Mouse (Mus musculus) liver, embryonic 15.5 days (tissue): ENCODE results near the gene Tsx. TPM values are rescaled to one million over a fixed set of nuclear protein-coding genes. Genes with fewer than 3 reads are reported as not detected.

Experiments
- ATAC-seq: fragments of 200-750 bp; cut with Nextera tagmentation; 2 replicates; pipeline ENCODE4 v1.8.0; 2017; ENCODE audit warnings: moderate number of reproducible peaks, mild to moderate bottlenecking, moderate library complexity; ENCODE audit not compliant: insufficient read depth
- H3K27ac ChIP-seq: fragments of 300-500 bp; sonication (generic); replicated peaks from 2 replicates; pipeline ENCODE4 v1.5.1; 2015; ENCODE audit warnings: mild to moderate bottlenecking, inconsistent platforms
- H3K27me3 ChIP-seq: fragments of 300-500 bp; sonication (generic); 2 replicates; pipeline ENCODE4 v1.6.1; 2015; ENCODE audit warnings: mild to moderate bottlenecking, inconsistent platforms
- H3K36me3 ChIP-seq: fragments of 300-500 bp; sonication (generic); replicated peaks from 2 replicates; pipeline ENCODE4 v1.6.1; 2015; ENCODE audit warnings: moderate library complexity, mild to moderate bottlenecking, inconsistent platforms
- H3K4me1 ChIP-seq: fragments of 300-500 bp; sonication (generic); replicated peaks from 2 replicates; pipeline ENCODE4 v1.6.1; 2015; ENCODE audit warnings: inconsistent platforms
- H3K4me2 ChIP-seq: fragments of 300-500 bp; sonication (generic); 2 replicates; pipeline ENCODE4 v1.6.1; 2015; ENCODE audit warnings: moderate library complexity, mild to moderate bottlenecking, inconsistent platforms
- H3K4me3 ChIP-seq: fragments of 300-500 bp; sonication (generic); replicated peaks from 2 replicates; pipeline ENCODE4 v1.5.1; 2015; ENCODE audit warnings: mild to moderate bottlenecking, inconsistent platforms
- H3K9ac ChIP-seq: fragments of 300-500 bp; sonication (generic); 2 replicates; pipeline ENCODE4 v1.6.1; 2015; ENCODE audit warnings: moderate library complexity, mild to moderate bottlenecking, inconsistent platforms
- H3K9me3 ChIP-seq: fragments of 300-500 bp; sonication (generic); replicated peaks from 2 replicates; pipeline ENCODE4 v1.6.1; 2016; ENCODE audit warnings: inconsistent platforms
- WGBS: fragments of 180-500 bp; shearing (Covaris S2); methylation state at CpG from one replicate; pipeline ENCODE4 v1.1.7; 2015; ENCODE audit warnings: mixed read lengths; ENCODE audit not compliant: insufficient replicate concordance; 5-methylcytosine and 5-hydroxymethylcytosine counted together
- polyA plus RNA-seq: library from polyadenylated mRNA; unstranded; fragments of >200 nt; fragmentation: Nextera tagmentation; extraction: Ambion mirVana; gene quantifications from 2 replicates; pipeline ENCODE4 v1.2.1, GENCODE M21; 2015

Tsx gene
- not detected in 2 replicates for polyA plus RNA-seq

DNA sequence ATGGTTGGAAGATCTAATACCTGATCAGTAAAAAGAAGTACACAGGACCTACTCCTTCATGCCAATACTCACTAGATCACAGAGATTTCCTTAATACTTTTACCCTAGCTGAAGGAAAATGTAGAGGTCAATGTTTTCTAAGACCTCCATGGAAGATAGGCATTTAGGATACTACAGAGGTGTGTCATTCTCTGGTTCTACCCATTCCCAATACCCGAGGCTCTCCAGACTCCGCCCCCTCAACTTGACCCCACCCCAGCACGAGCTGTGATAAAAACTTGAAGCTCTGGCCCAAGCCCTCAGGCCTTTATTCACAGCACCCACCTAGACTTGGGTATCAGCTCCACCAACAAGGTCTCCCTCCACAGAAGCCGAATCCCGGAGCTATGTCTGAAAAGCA lies at the start of gene Tsx:
Gene Tsx (plus strand): TSS at position 301 of the 400 bp plus-strand sequence.
- 56% methylated on average over 5 of the region's 5 CpGs for WGBS
- H3K4me3 ChIP-seq: no peak within 1 kb of the TSS
- ATAC-seq: no peak

DNA sequence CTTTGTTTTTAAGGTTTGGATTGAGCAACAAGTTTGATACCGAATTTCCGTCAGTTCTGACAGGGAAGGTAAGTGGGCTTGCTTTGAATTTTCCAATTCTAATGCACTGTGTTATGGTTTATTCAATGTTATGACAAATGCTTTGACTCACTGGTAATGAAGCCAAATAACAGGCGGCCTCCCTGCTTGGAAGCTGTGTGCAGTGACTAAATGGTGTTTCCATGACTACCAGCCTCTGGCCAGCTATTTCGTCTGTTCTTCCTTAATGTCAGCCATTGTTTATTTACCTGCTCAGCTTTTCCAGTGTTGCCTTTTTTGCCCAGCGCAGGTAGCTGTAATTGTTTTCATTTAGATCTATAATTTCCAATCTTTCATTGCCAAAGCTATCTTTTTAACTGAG lies 48.1 kb upstream of the Tsx start:
- Histone ChIP-seq H3K27ac (no peak overlapping the region), H3K4me3 (no peak overlapping the region), H3K4me1 (no peaks in the 10 kb centered on the region), H3K4me2 (no peak overlapping the region), H3K9me3 (no peaks in the 10 kb centered on the region), H3K27me3 (peaks cover 1% of the 10 kb centered on the region; the same call in 1 of the 2 replicates), H3K9ac (no peak overlapping the region), H3K36me3 (no peaks in the 10 kb centered on the region)
- ATAC-seq: no peak
- WGBS: 53% methylated on average over 5 of the region's 5 CpGs

More for the DNA sequence above, at the start of gene Tsx:
- Histone ChIP-seq H3K27me3 (peaks cover 50% of the 10 kb centered on the region), H3K9ac (no peak within 1 kb of the TSS), H3K36me3 (no peaks in the 10 kb centered on the region), H3K4me1 (no peaks in the 10 kb centered on the region), H3K4me2 (no peak within 1 kb of the TSS), H3K9me3 (no peaks in the 10 kb centered on the region), H3K27ac (no peak within 1 kb of the TSS)

DNA sequence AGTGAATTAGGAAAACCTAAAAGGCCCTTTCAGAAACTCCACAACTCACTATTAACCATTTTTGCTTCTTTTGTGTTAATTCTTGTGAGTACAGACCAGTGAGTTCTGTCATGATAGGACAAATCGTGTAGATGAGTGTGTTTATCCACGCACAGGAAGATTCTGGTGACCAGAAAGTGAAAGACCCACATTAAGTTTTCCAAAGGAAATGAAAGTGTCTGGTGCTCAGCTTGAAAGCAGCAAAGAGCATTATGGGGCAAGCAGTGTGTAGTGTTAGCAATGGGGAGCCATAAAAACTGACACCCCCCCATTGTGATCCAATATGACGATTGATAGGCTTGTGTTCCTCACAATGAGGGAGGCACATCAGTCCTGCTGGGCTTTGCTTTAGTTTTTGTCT lies 45.6 kb upstream of the Tsx start:
- WGBS: 62% methylated on average over 3 of the region's 3 CpGs
- no peak overlapping the region for H3K4me3 ChIP-seq

DNA sequence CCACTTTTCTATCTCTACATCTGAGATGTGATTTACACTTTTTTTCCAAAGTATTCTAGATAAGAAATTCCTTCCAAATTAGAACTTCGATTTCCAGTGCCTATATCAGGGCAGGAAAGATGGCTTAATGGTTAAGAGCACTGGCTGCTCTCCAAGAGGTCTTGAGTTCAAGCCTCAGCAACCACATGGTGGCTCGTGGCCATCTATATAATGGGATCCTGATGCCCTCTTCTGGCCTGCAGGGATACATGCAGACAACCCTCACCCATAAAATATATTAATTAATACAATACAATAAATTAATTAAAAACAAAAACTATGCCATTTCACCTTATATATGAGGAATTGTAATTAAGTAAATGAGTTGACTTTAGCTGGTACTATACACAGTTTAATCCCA lies 43.0 kb upstream of the Tsx start:
- H3K27me3 ChIP-seq: peaks cover 8% of the 10 kb centered on the region; the same call in 1 of the 2 replicates
- H3K4me2 ChIP-seq: no peak overlapping the region
- H3K27ac ChIP-seq: no peak overlapping the region
- no peaks in the 10 kb centered on the region for H3K36me3 ChIP-seq
- no peak overlapping the region for H3K4me3 ChIP-seq
- no peak for ATAC-seq
- no peaks in the 10 kb centered on the region for H3K4me1 ChIP-seq
- WGBS: 43% methylated on average over 2 of the region's 2 CpGs
- H3K9ac ChIP-seq: no peak overlapping the region
- H3K9me3 ChIP-seq: no peaks in the 10 kb centered on the region

More for the DNA sequence above, 45.6 kb upstream of the Tsx start:
- Histone ChIP-seq H3K9me3 (no peaks in the 10 kb centered on the region), H3K36me3 (no peaks in the 10 kb centered on the region), H3K4me1 (no peaks in the 10 kb centered on the region), H3K4me2 (no peak overlapping the region), H3K27me3 (no peaks in the 10 kb centered on the region; the same call in 1 of the 2 replicates), H3K9ac (no peak overlapping the region), H3K27ac (no peak overlapping the region)
- no peak for ATAC-seq

DNA sequence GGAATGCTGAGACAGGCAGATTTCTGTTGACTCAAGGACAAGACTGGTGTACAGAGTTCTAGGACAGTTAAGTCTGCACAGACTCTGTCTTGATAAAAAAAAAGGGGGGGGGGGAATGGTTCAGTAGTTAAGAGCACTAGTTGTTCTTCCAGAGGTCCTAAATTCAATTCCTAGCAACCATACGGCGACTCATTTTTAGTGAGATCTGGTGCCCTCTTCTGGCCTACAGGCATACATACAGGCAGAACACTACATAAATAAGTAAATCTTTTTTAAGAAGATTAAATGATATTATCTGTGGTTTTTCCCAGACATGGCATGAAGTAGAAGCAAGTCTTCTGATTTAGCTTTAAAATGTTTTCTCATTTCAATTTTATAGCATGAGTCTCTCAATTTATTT lies 42.6 kb upstream of the Tsx start:
- ATAC-seq: no peak

DNA sequence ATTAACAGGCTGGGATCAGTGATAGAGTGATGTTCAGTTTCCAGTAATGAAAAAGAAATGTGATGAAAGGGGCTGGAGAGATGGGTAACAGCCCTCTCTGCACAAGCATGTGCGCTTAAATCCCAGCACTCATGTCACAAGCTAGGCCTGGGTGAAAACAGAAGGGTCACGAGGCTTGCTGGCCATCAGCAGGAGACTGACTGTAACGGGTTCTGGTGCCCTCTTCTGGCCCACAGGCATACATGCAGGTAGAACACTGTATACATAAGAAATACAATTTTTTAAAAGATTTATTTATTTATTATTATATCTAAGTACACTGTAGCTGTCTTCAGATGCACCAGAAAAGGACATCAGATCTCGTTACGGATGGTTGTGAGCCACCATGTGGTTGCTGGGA lies 40.0 kb upstream of the Tsx start:
- Histone ChIP-seq H3K9ac (no peak overlapping the region), H3K36me3 (no peaks in the 10 kb centered on the region), H3K27me3 (peaks cover 14% of the 10 kb centered on the region; the same call in 1 of the 2 replicates), H3K27ac (no peak overlapping the region), H3K4me1 (no peaks in the 10 kb centered on the region), H3K4me2 (no peak overlapping the region), H3K9me3 (no peaks in the 10 kb centered on the region), H3K4me3 (no peak overlapping the region)
- ATAC-seq: no peak
- whole genome bisulfite sequencing: 58% methylated on average over 5 of the region's 5 CpGs

More for the DNA sequence above, 42.6 kb upstream of the Tsx start:
- Histone ChIP-seq H3K4me1 (no peaks in the 10 kb centered on the region), H3K27ac (no peak overlapping the region), H3K9me3 (no peaks in the 10 kb centered on the region), H3K9ac (no peak overlapping the region), H3K36me3 (no peaks in the 10 kb centered on the region), H3K27me3 (peaks cover 10% of the 10 kb centered on the region; the same call in 1 of the 2 replicates), H3K4me3 (no peak overlapping the region), H3K4me2 (no peak overlapping the region)
- 15% methylated on average over 2 of the region's 2 CpGs for WGBS

DNA sequence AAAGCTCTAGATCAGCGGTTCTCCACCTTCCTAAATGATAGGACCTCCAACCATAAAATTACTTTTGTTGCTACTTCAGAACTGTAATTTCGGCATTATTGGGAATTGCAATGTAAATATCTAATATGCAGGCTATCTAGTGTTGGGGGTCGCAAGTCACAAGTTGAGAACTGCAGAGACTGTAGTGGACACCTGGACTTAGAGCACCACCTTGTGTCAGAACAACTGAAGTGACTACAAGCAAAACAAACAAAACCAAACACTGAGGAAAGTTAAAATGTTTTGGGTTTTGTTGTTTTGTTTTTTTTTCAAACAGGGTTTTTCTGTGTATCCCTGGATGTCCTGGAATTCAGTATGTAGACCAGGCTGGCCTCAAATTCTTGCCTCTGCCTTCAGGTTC lies 29.7 kb upstream of the Tsx start:
- no peak for ATAC-seq
- no peak overlapping the region for H3K4me2 ChIP-seq

DNA sequence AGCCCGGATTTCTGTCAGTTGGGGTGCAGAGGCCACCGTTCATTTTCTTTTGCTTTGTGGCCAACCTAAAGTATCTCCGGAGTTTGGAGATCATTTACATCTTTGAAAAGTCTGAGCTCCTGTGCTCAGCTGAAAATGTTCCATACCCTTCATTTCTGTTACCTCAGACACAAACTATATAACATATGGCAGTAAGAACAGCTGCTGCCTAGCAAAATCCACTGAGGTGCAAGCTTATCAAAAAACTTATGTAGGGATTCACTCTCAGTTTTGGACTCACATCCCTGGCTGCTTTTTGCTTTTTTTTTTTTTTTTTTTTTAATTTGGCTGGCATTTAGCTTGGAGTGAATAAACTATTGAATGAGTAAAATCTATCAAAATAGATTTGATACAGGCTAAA lies 26.1 kb upstream of the Tsx start:
- no peaks in the 10 kb centered on the region for H3K36me3 ChIP-seq
- no peaks in the 10 kb centered on the region for H3K4me1 ChIP-seq
- H3K4me2 ChIP-seq: no peak overlapping the region
- H3K4me3 ChIP-seq: no peak overlapping the region
- ATAC-seq: no peak
- no peak overlapping the region for H3K9ac ChIP-seq
- 63% methylated on average over 3 of the region's 3 CpGs for WGBS
- peaks cover 24% of the 10 kb centered on the region for H3K27me3 ChIP-seq
- H3K9me3 ChIP-seq: no peaks in the 10 kb centered on the region
- no peak overlapping the region for H3K27ac ChIP-seq

More for the DNA sequence above, 29.7 kb upstream of the Tsx start:
- no peaks in the 10 kb centered on the region for H3K9me3 ChIP-seq
- no peaks in the 10 kb centered on the region for H3K36me3 ChIP-seq
- H3K4me1 ChIP-seq: no peaks in the 10 kb centered on the region
- H3K4me3 ChIP-seq: no peak overlapping the region
- H3K27ac ChIP-seq: no peak overlapping the region
- no peak overlapping the region for H3K9ac ChIP-seq
- 45% methylated on average over 3 of the region's 3 CpGs for WGBS
- H3K27me3 ChIP-seq: peaks cover 26% of the 10 kb centered on the region

DNA sequence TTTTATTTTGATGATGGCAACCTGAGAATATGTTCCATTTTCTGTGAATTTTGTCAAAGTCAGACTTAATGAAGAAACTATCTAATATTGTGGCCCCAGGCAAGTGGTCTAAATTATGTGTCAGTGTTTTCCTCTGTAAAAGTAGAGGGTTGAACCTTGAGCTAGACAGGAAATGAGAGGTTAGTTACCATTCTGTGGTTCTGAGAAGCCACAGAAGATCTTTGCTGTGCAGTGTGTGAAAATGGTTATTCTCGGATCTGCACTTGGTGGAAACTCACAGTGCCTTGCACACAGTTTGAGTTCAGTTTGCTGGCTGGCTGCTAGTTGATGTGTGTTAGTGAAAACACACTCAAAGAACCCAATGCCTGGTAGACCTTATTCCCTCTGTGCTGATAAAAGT lies 20.4 kb upstream of the Tsx start:
- Histone ChIP-seq H3K27me3 (peaks cover 16% of the 10 kb centered on the region), H3K9me3 (no peaks in the 10 kb centered on the region), H3K27ac (no peak overlapping the region), H3K4me3 (no peak overlapping the region), H3K4me1 (no peaks in the 10 kb centered on the region), H3K4me2 (no peak overlapping the region), H3K9ac (no peak overlapping the region), H3K36me3 (no peaks in the 10 kb centered on the region)
- WGBS: 23% methylated on average over 1 of the region's 1 CpGs
- ATAC-seq: no peak

DNA sequence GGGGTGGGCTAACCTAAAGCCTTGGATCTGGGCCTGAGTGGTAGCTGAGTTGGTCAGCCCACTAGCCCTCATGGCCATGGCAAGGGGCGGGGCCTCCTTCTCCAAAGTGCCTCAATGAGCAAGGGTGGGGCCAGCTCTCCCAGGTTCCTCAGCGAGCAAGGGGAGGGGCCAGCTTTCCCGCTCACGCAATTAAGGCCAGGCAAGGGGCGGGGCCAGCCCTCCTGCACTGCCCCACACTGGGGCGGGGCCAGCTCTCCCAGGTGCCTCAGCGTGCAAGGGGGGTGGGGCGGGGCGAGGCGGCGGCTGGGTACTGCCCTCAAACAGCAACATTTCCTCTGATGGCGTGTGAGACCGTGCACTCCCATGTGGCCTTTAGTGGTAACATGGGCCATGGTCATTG lies 9.2 kb upstream of the Tsx start:
- H3K4me2 ChIP-seq: no peak overlapping the region
- H3K36me3 ChIP-seq: no peaks in the 10 kb centered on the region
- ATAC-seq: no peak
- H3K4me3 ChIP-seq: no peak overlapping the region
- no peak overlapping the region for H3K9ac ChIP-seq
- no peaks in the 10 kb centered on the region for H3K9me3 ChIP-seq
- peaks cover 21% of the 10 kb centered on the region for H3K27me3 ChIP-seq
- H3K4me1 ChIP-seq: no peaks in the 10 kb centered on the region
- H3K27ac ChIP-seq: no peak overlapping the region
- 44% methylated on average over 13 of the region's 13 CpGs for WGBS

DNA sequence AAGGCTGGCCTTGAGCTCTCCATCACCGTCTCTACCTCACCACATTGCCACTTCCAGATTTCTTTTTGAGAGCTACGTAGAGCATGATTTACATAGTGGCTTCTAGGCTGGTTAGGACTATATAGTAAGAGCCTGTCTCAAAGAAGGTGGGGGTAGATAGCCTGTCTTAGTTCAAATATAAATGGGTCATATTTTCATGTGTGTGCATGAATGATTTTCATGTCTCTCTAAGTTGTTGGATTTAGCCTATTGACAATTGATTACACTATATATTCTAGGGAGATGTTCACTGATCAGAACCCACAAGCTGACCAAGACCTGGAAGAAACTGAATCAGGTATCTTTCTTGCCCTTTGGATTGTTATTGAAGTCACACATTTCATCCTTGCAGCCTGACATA lies 7.4 kb downstream of the Tsx start, which contains the start of gene Gm26992:
Gene Gm26992 (plus strand): TSS at position 301 of the 400 bp plus-strand sequence.
- H3K36me3 ChIP-seq: no peaks in the 10 kb centered on the region
- WGBS: 63% methylated on average over 2 of the region's 2 CpGs

DNA sequence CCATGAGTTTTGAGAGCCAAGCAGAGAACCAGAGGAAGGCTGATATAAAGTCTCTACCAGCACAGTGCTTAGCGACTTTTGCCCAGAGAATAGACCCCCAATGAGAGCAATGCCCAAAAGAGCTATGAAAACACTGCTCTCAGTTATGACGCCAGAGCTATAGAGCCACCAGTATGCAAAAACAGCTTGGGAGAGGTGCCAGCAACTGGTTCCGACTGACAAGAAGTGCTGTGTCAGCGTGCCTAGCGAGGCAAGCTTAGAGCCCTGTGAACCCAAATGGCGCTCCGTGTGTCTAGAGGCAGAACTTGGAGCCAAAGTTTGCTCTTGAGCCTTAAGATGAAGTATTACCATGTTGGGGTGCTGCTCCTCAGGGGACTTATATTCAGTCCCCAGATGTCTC lies 13.4 kb downstream of the Tsx start:
- Histone ChIP-seq H3K27ac (no peak overlapping the region), H3K4me2 (no peak overlapping the region), H3K9ac (no peak overlapping the region), H3K4me1 (no peaks in the 10 kb centered on the region), H3K36me3 (no peaks in the 10 kb centered on the region), H3K9me3 (no peaks in the 10 kb centered on the region), H3K27me3 (peaks cover 31% of the 10 kb centered on the region), H3K4me3 (no peak overlapping the region)
- no peak for ATAC-seq
- 54% methylated on average over 7 of the region's 7 CpGs for WGBS

More for the DNA sequence above, 7.4 kb downstream of the Tsx start, which contains the start of gene Gm26992:
- Histone ChIP-seq H3K9me3 (no peaks in the 10 kb centered on the region), H3K4me3 (no peak within 1 kb of the TSS), H3K27me3 (peaks cover 33% of the 10 kb centered on the region), H3K4me2 (no peak within 1 kb of the TSS), H3K27ac (no peak within 1 kb of the TSS), H3K9ac (no peak within 1 kb of the TSS), H3K4me1 (no peaks in the 10 kb centered on the region)
- no peak for ATAC-seq
